Mouse (Mus musculus) adrenal gland, adult 8-10 months (tissue): ENCODE measurements around the gene Zfp239. TPM values are rescaled to one million over a fixed set of nuclear protein-coding genes. Genes with fewer than 3 reads are reported as not detected.
A peak's percentile ranks its signal among the peaks of the same experiment; 100 is the strongest.

Experiments used
- DNase-seq: peaks from one replicate; pipeline ENCODE4 v3.0.0; 2022
- total RNA-seq, 4 experiments: library from RNA; stranded (reverse); gene quantifications; 2 replicates each; pipeline ENCODE4 v1.2.4; 2022

Zfp239 gene
- total RNA-seq, 4 experiments from 2014 or later: 1.9 to 5.6 (median 5.0) TPM

DNA sequence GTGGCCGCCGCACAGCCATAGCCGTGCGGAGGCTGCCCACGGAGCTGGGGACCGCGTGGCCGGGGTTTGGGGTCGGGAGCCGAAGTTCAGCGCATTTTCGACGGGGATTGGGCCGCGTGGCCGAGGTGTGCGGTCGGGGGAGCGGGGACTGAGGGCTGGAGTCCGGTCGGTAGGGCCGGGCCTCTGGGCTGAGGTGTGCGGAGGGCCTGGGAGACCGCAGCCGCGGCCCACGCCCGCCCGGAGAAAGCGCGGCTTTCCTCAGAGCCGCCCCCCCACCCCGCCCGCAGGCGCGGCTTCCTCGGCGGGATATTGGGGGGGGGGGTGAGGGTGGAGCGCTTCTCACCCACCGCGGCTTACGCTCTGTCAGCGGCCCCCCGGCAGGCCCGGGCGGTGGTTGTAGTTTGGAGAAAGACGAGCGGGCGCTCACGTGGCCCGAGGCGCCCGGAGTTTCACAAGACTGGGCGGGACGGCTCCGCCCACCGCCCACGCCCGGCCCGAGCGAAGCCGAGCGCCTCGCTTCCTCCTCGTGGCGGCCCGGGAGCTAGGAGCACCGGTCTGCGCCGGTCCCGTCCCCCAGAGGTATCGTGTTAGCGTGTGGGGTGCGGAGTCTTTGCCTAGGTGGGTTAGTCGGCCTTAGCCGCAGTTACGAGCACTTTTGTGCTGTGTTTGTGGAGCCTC, 45.5 kb downstream of the Zfp239 start:
- DNase-seq: peak; percentile 80

DNA sequence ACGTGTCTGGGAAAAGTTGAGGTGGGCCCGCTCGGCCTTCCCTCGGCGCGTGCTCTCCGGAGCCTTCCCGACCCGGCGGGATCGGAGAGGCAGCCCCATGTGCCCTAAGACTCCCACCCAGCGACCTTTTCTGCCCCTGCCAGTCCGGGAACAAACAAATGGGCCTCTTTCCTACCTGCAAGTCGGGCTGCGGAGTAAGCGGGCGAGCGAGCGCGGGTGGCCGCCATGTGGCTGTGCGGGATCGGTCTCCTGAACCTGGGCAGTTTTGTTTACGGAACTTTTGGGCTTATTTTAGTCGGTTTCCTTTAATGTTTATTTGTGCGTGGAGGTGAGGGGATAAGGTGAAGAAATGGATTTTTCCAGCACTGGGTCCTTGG, 46.1 kb downstream of the Zfp239 start:
- DNase-seq: no peak

DNA sequence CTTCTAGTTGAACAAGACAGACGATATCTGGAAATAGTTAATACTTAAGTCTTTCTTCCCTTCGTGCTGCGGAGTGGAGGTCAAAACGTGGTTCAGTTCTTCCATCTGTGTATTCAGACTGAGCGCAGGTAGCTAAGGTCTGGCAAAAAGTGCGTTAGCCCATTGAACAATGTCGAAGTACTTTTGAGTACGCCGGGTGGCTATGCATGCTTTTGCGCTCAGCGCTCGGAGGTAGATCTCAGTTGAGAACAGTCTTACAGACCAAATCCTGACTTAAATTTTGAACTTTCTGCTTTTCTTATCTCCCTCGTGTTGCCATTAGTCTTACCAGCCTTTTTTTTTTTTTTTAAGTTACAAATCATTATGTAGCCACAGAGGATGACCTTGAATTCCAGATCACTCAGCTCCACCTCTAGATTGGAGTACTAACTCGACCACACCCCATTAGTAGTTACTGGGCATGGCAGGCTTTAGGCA, 46.6 kb downstream of the Zfp239 start:
- DNase-seq: no peak

DNA sequence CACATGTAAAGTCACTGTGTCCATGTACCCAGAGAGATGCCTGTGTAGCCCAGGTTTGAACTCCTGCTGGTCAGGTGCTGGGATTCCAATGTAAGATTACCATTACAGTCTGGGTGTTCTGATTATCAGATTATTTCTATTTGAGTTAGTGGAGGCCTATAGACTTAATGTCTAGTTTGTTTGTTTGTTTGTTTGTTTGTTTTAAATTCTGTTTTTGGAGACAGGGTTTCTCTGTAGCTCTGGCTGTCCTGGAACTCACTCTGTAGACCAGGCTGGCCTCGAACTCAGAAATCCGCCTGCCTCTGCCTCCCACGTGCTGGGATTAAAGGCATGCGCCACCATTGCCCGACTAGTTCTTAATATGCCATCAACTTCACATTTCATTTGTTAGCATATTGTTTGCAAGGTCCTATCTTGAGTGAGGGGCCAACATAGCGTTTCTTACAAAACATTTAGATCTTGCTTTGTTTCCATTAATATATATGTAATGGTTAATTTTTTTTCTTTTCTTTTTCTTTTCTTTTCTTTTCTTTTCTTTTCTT, 48.3 kb downstream of the Zfp239 start:
- DNase-seq: no peak

DNA sequence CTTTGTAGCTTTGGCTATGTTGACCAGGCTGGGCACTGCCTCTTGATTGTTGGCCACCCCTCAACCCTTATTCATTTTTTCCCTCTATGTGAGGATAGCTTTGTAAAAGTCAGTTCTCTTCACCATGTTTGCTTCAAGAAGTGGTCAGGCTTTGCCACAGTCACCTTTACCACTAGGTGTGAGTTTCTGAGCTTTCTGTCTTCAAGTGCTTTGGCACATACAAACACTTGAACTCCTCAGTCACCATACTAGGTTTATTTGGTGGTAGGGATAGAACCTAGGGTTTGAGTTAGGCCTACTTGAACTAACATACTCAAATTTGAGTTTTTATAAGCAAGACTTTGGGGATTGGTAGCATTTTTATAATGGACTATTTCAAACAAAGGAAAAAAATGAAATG, 52.6 kb downstream of the Zfp239 start:
- no peak for DNase-seq

DNA sequence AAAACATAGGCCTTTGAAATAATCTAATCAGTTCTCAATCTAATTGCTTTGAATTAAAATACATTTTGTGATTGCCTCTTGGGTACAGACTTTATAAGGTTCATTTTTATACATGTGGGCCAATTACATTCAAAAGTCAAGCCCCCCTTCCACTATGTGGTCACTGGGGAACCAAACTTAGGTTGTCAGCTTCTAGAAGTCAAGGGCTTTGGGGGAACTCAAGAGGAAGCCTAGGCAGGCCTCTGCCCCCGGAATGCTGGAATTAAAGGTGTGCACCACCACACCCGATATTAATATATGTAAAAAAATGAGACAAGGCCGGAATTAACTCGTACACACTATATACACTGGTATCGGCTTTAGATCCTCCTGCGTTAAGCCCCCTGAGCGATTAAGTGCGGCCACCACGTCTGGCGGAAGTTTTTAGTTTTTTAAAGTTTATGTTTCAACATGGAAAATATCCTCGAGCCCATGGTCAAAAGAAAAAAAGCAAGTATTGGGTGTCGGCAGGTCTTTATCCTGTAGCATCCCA, 54.4 kb downstream of the Zfp239 start:
- DNase-seq: no peak

DNA sequence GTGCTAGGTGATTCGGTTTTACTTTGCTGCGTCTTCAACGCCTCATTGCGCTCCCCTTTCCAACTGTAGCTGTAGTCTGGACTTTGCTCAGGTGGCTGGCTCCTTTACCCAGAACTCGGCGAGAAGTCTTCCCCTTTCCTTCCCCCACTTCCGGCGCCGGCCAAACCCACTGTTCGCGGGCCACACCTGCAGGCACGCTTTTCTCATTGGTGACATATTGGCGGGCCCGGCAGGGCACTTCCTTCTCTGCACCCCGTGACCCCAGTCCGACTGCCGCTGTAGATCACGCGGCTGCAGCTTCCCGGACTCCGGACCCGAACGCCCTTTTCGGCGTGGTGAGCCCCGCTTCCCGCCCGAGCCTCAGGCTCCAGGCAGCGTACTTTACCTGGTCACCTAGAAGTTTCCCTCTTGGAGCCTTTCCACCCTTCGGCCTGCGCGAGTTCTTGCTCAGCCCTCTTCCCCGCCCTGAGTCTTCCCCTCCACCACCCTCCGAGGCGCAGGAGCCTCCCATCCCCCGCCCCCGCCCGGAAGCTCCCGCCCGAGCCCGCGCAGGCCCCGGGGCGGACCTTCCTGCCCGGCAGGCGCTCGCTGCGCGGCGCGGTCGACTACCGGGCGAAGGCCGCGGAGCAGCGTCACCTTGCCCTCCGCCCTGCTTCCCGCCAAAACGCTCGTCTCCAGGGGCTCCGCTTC, 55.0 kb downstream of the Zfp239 start:
- DNase-seq: peak; percentile 82

DNA sequence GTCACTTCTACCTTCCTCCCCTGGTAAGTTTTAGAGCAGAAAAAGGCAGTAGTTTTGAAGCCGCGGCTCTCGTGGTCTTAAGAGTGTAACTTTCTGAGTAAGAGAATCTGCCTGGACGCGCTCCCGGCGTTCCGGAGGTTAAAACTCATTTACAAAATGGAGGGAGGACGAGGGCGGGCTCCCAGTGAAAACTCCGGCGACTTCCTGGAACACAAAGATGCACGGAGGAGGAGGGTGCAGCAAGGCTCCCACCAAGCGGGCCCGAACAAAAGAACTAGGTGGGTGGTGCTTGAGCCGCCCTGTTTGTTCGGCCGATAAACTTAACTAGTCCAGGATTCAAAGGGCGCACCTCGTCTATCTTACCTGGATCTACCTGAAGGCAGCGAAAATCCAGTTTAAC, 55.7 kb downstream of the Zfp239 start:
- peak; percentile 61 for DNase-seq

DNA sequence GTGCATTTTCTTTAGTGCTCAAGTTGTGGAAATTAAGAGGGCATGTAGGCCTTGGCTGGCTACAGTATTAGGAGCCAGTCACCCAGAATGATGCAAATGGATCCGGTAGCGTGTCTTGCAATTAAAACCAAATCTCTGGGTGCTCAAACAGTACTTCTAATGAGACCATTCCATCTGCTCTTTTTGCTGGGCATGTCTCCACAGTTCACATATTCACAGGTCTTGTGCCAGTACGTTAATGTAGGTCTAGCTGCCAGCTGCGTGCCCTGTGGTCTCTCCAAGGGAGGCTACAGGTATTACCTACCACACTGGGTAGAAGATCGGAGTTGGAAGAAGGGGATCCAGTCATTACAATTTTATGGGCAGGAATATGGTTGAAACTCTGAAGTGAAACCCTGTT, 56.1 kb downstream of the Zfp239 start:
- no peak for DNase-seq

DNA sequence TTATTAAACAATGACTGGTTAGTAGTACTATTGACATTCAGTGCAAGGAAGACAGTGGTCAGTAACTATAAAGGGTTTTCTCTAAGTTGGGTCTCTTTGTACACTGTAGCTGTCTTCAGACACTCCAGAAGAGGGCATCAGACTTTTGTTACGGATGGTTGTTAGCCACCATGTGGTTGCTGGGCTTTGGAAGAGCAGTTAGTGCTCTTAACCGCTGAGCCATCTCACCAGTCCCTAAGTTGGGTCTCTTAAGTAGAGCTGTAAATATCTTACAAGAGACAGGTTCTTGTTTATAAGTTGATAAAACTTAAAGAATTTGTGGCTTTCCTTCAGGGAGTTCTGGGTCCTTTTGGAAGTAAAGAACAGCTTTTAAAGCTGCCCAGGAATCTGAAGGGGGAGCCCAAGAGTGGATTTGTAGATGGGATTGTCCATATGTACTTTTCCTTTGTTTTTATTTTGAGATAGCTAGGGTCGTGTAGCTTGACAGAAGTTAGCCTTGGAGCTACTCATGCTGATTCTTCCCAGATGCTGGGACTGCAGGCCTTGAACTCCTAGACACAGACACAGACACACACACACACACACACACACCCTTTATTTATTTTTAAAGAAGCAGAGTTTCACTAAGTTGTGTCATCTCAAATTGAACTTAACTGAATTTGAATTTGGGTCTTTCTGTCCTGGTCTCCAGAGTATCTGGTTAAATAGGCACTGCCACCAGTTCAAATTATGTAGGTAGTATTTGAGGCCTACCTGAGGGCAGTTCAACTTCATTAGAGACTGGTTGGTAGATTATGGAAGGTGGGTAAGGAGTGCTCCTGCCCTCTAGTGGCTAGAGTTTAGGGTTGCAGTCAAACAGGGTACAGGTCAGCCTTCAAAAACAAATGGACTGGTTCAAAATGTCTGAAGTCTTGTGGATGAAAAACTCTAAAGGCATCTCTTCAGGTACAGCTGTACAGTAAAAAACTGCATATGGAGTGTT, 59.0 kb downstream of the Zfp239 start:
- DNase-seq: no peak

DNA sequence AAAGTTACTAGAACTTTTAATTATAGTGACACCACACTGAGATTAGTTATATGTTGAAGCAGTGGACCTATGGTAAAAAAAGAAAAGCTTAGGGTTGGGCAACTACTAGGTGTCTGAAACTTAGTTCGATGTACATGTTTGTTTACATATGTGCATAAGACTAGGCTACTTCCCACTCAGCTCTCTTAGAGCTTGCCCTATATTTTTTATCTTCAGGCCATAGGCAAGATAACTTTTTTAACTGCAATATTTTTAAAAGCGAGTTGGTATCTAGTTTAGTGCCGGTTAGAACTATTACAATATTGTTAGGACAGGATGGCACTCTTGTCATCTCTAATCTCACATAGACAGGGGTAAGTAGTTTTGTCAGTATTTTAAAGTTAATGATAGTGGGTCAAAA, 60.1 kb downstream of the Zfp239 start:
- no peak for DNase-seq

Other genes starting within 250 kb of the Zfp239 start
- 10 to 100 TPM; 28.8 to 41.7 (median 38.3) TPM for gene Zfp637, start 20.9 kb upstream of the Zfp239 start, total RNA-seq
- gene Hnrnpf, start 38.2 kb downstream of the Zfp239 start, total RNA-seq: 100 to 1,000 TPM; 293 to 348 (median 309) TPM
- not detected for gene Fxyd4, start 75.6 kb downstream of the Zfp239 start, total RNA-seq
- gene Rasgef1a, start 149.3 kb downstream of the Zfp239 start, total RNA-seq: 1 to 10 TPM in 1 of 4 experiments, under 1 TPM in 3; 0.52 to 1.3 (median 0.79) TPM